Mouse (Mus musculus) stomach, embryonic 16.5 days (tissue): ENCODE results near the gene Babam2. TPM values are rescaled to one million over a fixed set of nuclear protein-coding genes. Genes with fewer than 3 reads are reported as not detected.

Experiments used
- ATAC-seq: fragments of 200-750 bp; cut with Nextera tagmentation; 2 replicates; pipeline ENCODE4 v1.8.0; 2017; ENCODE audit warnings: moderate number of reproducible peaks, moderate TSS enrichment; ENCODE audit not compliant: insufficient read depth, low FRiP score
- H3K27ac ChIP-seq: fragments of 300-500 bp; sonication (generic); 2 replicates; pipeline ENCODE4 v1.5.1; 2014; ENCODE audit warnings: low read length
- H3K27me3 ChIP-seq: fragments of 300-500 bp; sonication (generic); 2 replicates; pipeline ENCODE4 v1.6.1; 2014; ENCODE audit warnings: low read length, control low read depth, mixed read lengths; ENCODE audit not compliant: control insufficient read depth, insufficient read depth
- H3K36me3 ChIP-seq: fragments of 300-500 bp; sonication (generic); 2 replicates; pipeline ENCODE4 v1.6.1; 2014; ENCODE audit warnings: low read length; ENCODE audit not compliant: control insufficient read depth, insufficient read depth
- H3K4me1 ChIP-seq: fragments of 300-500 bp; sonication (generic); 2 replicates; pipeline ENCODE4 v1.6.1; 2014; ENCODE audit warnings: low read length, control low read depth, mixed read lengths; ENCODE audit not compliant: control insufficient read depth, insufficient read depth
- H3K4me2 ChIP-seq: fragments of 300-500 bp; sonication (generic); 2 replicates; pipeline ENCODE4 v1.6.1; 2014; ENCODE audit warnings: low read depth, low read length, mixed read lengths
- H3K4me3 ChIP-seq: fragments of 300-500 bp; sonication (generic); replicated peaks from 2 replicates; pipeline ENCODE4 v1.5.1; 2014; ENCODE audit warnings: mild to moderate bottlenecking, low read length
- H3K9ac ChIP-seq: fragments of 300-500 bp; sonication (generic); 2 replicates; pipeline ENCODE4 v1.6.1; 2014; ENCODE audit warnings: low read length
- H3K9me3 ChIP-seq: fragments of 300-500 bp; sonication (generic); replicated peaks from 2 replicates; pipeline ENCODE4 v1.6.1; 2016; ENCODE audit warnings: low read length, control low read depth; ENCODE audit not compliant: control insufficient read depth
- WGBS: fragments of 180-500 bp; shearing (Covaris S2); extraction: QIAGEN DNeasy Blood & Tissue Kit; methylation state at CpG from one replicate; pipeline ENCODE4 v1.1.7; 2014; 5-methylcytosine and 5-hydroxymethylcytosine counted together
- polyA plus RNA-seq: library from polyadenylated mRNA; unstranded; fragments of >200 nt; fragmentation: Nextera tagmentation; extraction: Ambion mirVana; gene quantifications from 2 replicates; pipeline ENCODE4 v1.2.1, GENCODE M21; 2015

The Babam2 gene
- polyA plus RNA-seq, 1 experiment from 2014 or later: 62.6 TPM

DNA sequence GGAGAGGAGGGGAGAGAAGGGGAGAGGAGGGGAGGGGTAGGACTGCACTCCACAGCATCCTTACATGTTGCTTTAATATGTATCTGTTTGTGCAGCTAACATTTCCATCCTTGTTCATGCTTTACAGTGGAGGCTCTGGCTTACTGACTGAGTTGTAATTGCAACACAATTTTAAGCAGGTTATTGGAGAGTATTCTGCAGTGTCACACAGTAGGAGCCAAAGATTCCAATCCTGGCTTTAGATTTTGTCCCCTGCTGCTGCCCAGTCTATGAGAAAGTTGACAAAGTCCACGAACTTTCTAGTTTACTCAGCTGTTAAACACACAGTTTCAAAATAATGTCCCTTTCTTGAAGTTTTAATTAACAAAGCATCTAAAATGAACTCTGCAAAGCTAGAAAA is 358.6 kb downstream of the Babam2 start:
- 37% methylated on average over 1 of the region's 1 CpGs for WGBS
- no peaks in the 10 kb centered on the region for H3K9me3 ChIP-seq
- no peak overlapping the region for H3K27ac ChIP-seq

GRCm38 (mm10) chr5:32058481-32059253 is 361.2 kb downstream of the Babam2 start:
- Histone ChIP-seq H3K4me1 (peaks cover 19% of the 10 kb centered on the region), H3K4me3 (no peak overlapping the region), H3K4me2 (peak overlapping the region; percentile 50), H3K9me3 (no peaks in the 10 kb centered on the region), H3K27me3 (no peaks in the 10 kb centered on the region), H3K36me3 (no peaks in the 10 kb centered on the region), H3K27ac (peak overlapping the region; percentile 96), H3K9ac (no peak overlapping the region)
- ATAC-seq: peak; percentile 56; the same call in 1 of the 2 replicates
- WGBS: 26% methylated on average over 8 of the region's 8 CpGs

More for the DNA sequence above, 358.6 kb downstream of the Babam2 start:
- H3K4me3 ChIP-seq: no peak overlapping the region
- H3K4me1 ChIP-seq: peaks cover 19% of the 10 kb centered on the region
- H3K4me2 ChIP-seq: no peak overlapping the region
- no peaks in the 10 kb centered on the region for H3K27me3 ChIP-seq
- no peaks in the 10 kb centered on the region for H3K36me3 ChIP-seq
- no peak overlapping the region for H3K9ac ChIP-seq
- ATAC-seq: no peak

- 23% methylated on average over 8 of the region's 8 CpGs for WGBS
- Histone ChIP-seq H3K36me3 (no peaks in the 10 kb centered on the region), H3K4me3 (peak overlapping the region; percentile 21; the same call in 1 of the 2 replicates), H3K9me3 (no peaks in the 10 kb centered on the region), H3K27me3 (no peaks in the 10 kb centered on the region), H3K4me2 (peak overlapping the region; percentile 50), H3K4me1 (peaks cover 21% of the 10 kb centered on the region), H3K9ac (peak overlapping the region; percentile 32; the same call in 1 of the 2 replicates), H3K27ac (peak overlapping the region; percentile 96)
- ATAC-seq: peak; percentile 90
Observed at GRCm38 (mm10) chr5:32059254-32059796, 361.8 kb downstream of the Babam2 start.

GRCm38 (mm10) chr5:32060485-32060884 is 363.0 kb downstream of the Babam2 start:
- WGBS: 88% methylated on average over 2 of the region's 2 CpGs

DNA sequence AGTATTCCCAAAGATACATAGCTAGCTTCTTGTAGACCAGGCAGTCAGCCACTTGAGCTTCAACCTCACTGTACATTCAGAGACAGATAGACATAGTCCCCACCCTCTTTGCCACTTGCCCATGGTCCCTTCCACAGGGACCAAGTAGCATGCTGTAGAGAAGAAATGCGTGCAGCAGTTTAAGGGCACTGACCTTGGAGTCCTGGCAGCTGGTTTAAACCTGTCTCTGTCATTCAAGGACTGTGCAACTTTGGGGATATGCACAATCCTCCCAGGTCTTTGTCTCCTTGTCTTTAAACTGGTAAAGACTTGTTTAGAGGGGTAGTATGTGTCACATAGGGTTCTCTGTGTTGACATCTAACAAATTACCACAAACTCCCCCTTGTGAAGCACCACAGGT is 364.4 kb downstream of the Babam2 start:
- peak overlapping the region; percentile 40; the same call in 1 of the 2 replicates for H3K27ac ChIP-seq
- H3K9ac ChIP-seq: no peak overlapping the region
- H3K27me3 ChIP-seq: no peaks in the 10 kb centered on the region
- H3K36me3 ChIP-seq: no peaks in the 10 kb centered on the region
- H3K4me1 ChIP-seq: peaks cover 33% of the 10 kb centered on the region
- WGBS: 79% methylated on average over 1 of the region's 1 CpGs
- H3K9me3 ChIP-seq: no peaks in the 10 kb centered on the region
- no peak overlapping the region for H3K4me3 ChIP-seq
- H3K4me2 ChIP-seq: no peak overlapping the region
- no peak for ATAC-seq

More at GRCm38 (mm10) chr5:32060485-32060884, 363.0 kb downstream of the Babam2 start:
- H3K4me2 ChIP-seq: no peak overlapping the region
- no peak overlapping the region for H3K9ac ChIP-seq
- H3K27ac ChIP-seq: no peak overlapping the region
- H3K9me3 ChIP-seq: no peaks in the 10 kb centered on the region
- H3K4me3 ChIP-seq: no peak overlapping the region
- peaks cover 29% of the 10 kb centered on the region for H3K4me1 ChIP-seq
- no peaks in the 10 kb centered on the region for H3K36me3 ChIP-seq
- H3K27me3 ChIP-seq: no peaks in the 10 kb centered on the region
- no peak for ATAC-seq

GRCm38 (mm10) chr5:32064341-32065105 is 367.0 kb downstream of the Babam2 start:
- H3K9ac ChIP-seq: no peak overlapping the region
- no peak overlapping the region for H3K4me3 ChIP-seq
- H3K9me3 ChIP-seq: no peaks in the 10 kb centered on the region
- H3K27me3 ChIP-seq: no peaks in the 10 kb centered on the region
- peaks cover 25% of the 10 kb centered on the region for H3K4me1 ChIP-seq
- peak overlapping the region; percentile 73 for H3K27ac ChIP-seq
- peak; percentile 32; the same call in 1 of the 2 replicates for ATAC-seq
- H3K36me3 ChIP-seq: no peaks in the 10 kb centered on the region
- WGBS: 57% methylated on average over 2 of the region's 2 CpGs
- H3K4me2 ChIP-seq: no peak overlapping the region

DNA sequence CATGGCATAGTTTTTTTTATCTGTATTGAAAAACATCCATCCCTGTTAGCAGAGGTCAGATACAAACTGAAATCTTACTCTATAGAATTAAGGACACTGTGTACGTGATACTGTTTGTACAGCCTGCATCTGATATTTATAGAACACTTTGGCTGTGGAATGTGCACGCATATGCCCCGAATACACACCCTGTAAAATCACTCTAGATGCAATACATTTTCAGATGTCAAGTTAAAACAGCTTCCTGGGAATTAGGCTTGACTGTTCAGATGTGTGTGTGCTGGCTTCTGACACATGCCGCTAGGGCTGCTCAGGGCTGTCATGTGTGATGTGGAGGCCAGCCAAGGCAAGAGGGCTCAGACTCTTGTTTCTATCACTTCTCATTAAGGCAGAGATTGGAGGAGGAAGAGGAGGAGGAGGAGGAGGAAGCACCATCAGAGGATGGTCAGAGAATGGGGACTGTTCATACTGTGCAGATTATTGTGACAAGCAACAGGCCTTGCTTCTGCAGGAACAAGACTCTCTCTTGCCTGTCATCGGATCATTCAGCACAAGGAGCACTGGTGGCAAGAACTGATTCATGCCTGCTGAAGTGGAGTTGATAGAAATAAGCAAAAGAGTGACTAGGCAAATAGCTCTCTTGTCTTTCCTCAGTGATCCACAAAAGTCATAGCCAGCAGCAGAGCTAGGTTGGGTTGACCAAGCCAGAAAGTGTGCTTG is 368.7 kb downstream of the Babam2 start:
- Histone ChIP-seq H3K27me3 (no peaks in the 10 kb centered on the region), H3K4me3 (no peak overlapping the region), H3K4me2 (no peak overlapping the region), H3K36me3 (no peaks in the 10 kb centered on the region), H3K4me1 (peaks cover 19% of the 10 kb centered on the region), H3K9ac (peak overlapping the region; percentile 12; the same call in 1 of the 2 replicates), H3K9me3 (no peaks in the 10 kb centered on the region), H3K27ac (peak overlapping the region; percentile 82)
- 27% methylated on average over 5 of the region's 5 CpGs for WGBS
- peak; percentile 73 for ATAC-seq

DNA sequence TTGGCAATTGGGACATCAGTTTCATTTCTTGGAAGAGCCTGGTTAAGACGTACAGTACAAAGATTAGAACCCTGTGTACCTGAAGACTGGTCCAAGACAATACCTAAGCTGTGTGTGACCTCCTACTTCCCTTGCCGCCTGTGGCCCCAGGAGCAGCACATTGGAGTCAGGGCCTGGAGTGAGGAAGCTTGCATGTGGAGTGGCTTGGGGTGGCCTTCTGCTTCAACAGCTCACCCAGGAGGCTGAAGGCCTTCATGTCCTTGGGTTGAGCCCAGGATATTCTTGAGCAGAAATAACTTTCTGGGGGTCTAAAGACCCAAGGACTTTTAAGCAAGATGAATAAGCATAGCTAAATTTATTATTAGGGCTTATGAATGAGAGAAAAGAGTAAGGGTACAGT is 369.4 kb downstream of the Babam2 start:
- Histone ChIP-seq H3K4me3 (no peak overlapping the region), H3K27ac (peak overlapping the region; percentile 82), H3K36me3 (no peaks in the 10 kb centered on the region), H3K9ac (no peak overlapping the region), H3K9me3 (no peaks in the 10 kb centered on the region), H3K4me2 (no peak overlapping the region), H3K4me1 (peaks cover 19% of the 10 kb centered on the region), H3K27me3 (no peaks in the 10 kb centered on the region)
- 90% methylated on average over 2 of the region's 2 CpGs for WGBS
- no peak for ATAC-seq
